Mouse (Mus musculus) heart, adult 8-10 months (tissue): ENCODE measurements around the gene Fbxw10. TPM values are rescaled to one million over a fixed set of nuclear protein-coding genes. Genes with fewer than 3 reads are reported as not detected.
A peak's percentile ranks its signal among the peaks of the same experiment; 100 is the strongest.

ENCODE experiments used
- DNase-seq: peaks from one replicate; pipeline ENCODE4 v3.0.0; 2022; ENCODE audit warnings: low spot score
- total RNA-seq, 4 experiments: library from RNA; stranded (reverse); gene quantifications; 2 replicates each; pipeline ENCODE4 v1.2.4; 2022

Fbxw10 gene
- total RNA-seq, 4 experiments from 2014 or later, result 0.09 to 0.44 (median 0.30) TPM

- no peak for DNase-seq
Observed at GRCm38 (mm10) chr11:62844562-62844961, 2.3 kb upstream of the Fbxw10 start.

GRCm38 (mm10) chr11:62845730-62846129, 1.1 kb upstream of the Fbxw10 start:
- DNase-seq, result no peak

GRCm38 (mm10) chr11:62847655-62848191, 854 bp downstream of the Fbxw10 start:
- peak; percentile 7 for DNase-seq

GRCm38 (mm10) chr11:62848301-62848700, 1.4 kb downstream of the Fbxw10 start:
- no peak for DNase-seq

GRCm38 (mm10) chr11:62851199-62851598, 4.3 kb downstream of the Fbxw10 start:
- DNase-seq, result peak; percentile 30

- DNase-seq, result no peak
Observed at GRCm38 (mm10) chr11:62853334-62853733, 6.5 kb downstream of the Fbxw10 start.

GRCm38 (mm10) chr11:62865562-62865961, 18.7 kb downstream of the Fbxw10 start:
- no peak for DNase-seq

- no peak for DNase-seq
Observed at GRCm38 (mm10) chr11:62866685-62867084, 19.8 kb downstream of the Fbxw10 start.

GRCm38 (mm10) chr11:62869201-62869600, 22.3 kb downstream of the Fbxw10 start:
- DNase-seq, result no peak

GRCm38 (mm10) chr11:62869715-62870371, 23.0 kb downstream of the Fbxw10 start:
- no peak for DNase-seq

GRCm38 (mm10) chr11:62873479-62873878, 26.6 kb downstream of the Fbxw10 start:
- no peak for DNase-seq

GRCm38 (mm10) chr11:62875696-62876095, 28.8 kb downstream of the Fbxw10 start:
- no peak for DNase-seq

- DNase-seq, result no peak
Observed at GRCm38 (mm10) chr11:62876445-62876844, 29.6 kb downstream of the Fbxw10 start.

GRCm38 (mm10) chr11:62877391-62877790, 30.5 kb downstream of the Fbxw10 start:
- DNase-seq, result peak; percentile 27

GRCm38 (mm10) chr11:62878728-62879127, 31.9 kb downstream of the Fbxw10 start:
- no peak for DNase-seq

- DNase-seq, result peak; percentile 97
Observed at GRCm38 (mm10) chr11:62879220-62880048, 32.6 kb downstream of the Fbxw10 start, which contains the start of gene Tvp23b. Gene Tvp23b (plus strand): TSS chr11:62879455.

- no peak for DNase-seq
Observed at GRCm38 (mm10) chr11:62883407-62883806, 36.5 kb downstream of the Fbxw10 start.

GRCm38 (mm10) chr11:62885323-62885722, 38.5 kb downstream of the Fbxw10 start:
- no peak for DNase-seq

GRCm38 (mm10) chr11:62890796-62891195, 43.9 kb downstream of the Fbxw10 start:
- no peak for DNase-seq

GRCm38 (mm10) chr11:62891763-62892162, 44.9 kb downstream of the Fbxw10 start:
- DNase-seq, result no peak

GRCm38 (mm10) chr11:62901699-62902323, 54.9 kb downstream of the Fbxw10 start:
- DNase-seq, result peak; percentile 84

- DNase-seq, result no peak
Observed at GRCm38 (mm10) chr11:62903871-62904495, 57.1 kb downstream of the Fbxw10 start.
